8 mouse cellular contexts compared by ENCODE assay signal in the genomic region with DNA sequence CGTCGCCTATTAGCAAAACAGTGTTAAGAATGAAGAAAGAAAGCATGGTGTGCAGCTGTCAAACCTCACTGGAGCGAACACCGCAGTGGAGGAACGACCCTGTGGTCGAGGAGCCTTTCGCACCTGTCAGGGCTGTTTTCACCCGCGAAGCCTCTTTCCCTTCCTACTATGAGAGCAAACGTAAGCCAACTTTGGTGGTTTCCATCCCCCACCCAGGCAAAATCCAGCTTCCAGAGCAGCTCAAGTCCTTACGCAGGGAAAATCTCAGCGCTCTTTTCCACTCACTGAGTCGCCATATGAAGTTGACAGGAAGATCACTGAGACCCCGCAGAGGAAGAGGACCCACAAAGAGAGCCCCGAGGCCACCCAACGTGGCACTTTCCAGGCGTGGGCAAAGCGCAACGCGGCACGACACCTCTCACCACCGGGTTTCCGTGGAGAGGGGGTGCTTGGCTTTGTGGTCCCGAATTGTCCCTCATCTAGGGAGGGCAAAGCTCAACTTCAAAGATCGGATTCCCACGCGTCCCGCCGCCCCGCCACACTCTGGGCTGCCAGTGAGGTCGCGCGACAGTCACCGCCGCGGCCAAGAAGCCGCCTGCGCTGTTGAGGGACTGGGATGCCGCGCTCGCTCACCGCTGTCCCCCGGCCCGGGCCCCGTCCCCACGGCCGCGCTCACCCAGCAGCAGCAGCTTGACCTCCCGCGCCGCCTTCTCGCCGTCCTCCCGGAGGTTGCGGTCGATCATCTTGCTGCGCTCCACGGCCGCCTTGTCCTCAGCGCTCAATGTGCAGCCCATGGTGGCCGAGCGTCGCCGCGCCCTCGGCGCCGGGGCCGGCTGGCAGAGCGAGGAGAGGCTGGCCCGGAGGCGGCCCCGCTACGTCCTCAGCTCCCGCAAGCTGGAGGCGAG. TPM values are rescaled to one million over a fixed set of nuclear protein-coding genes. Genes with fewer than 3 reads are reported as not detected.
DNase-seq lines count a peak whose midpoint lies in the region; ATAC-seq and TF ChIP-seq lines count a peak whose summit lies in the region.

No protein-coding gene starts in this region.

- TF ChIP-seq CTCF in kidney, postnatal 0 days (IDR thresholded peaks at IDR 0.05; ENCODE audit: low read depth), result no peak

- H3K9ac ChIP-seq in embryonic facial prominence, embryonic 15.5 days, result peak overlapping the region; percentile 72
- H3K9ac ChIP-seq in heart, embryonic 12.5 days, result peak overlapping the region; percentile 90
- peak overlapping the region; percentile 84 for H3K9ac ChIP-seq in kidney, postnatal 0 days (ENCODE audit: low read depth, low read length)
- H3K9ac ChIP-seq in liver, embryonic 16.5 days (ENCODE audit: low read depth, low read length), result peak overlapping the region; percentile 5; the same call in 1 of the 2 replicates

- DNase-seq in CD4-positive helper T cell, adult 2 months (ENCODE audit: low read depth, low spot score), result peak; percentile 3
- DNase-seq in adrenal gland, postnatal 14 days, result peak; percentile 57
- DNase-seq in kidney, postnatal 0 days (ENCODE audit: low spot score), result peak; percentile 35
- peak; percentile 27 for DNase-seq in ovary, postnatal 14 days (ENCODE audit: low spot score)
- DNase-seq in spleen, postnatal 4 days (ENCODE audit: low spot score in 2 of 2), result no peak

- H3K4me3 ChIP-seq in embryonic facial prominence, embryonic 15.5 days (replicated peaks), result peak overlapping the region; percentile 79
- H3K4me3 ChIP-seq in heart, embryonic 12.5 days, result peak overlapping the region; percentile 93
- H3K4me3 ChIP-seq in kidney, postnatal 0 days (replicated peaks; ENCODE audit: low read depth, low read length), result peak overlapping the region; percentile 89
- peak overlapping the region; percentile 59 for H3K4me3 ChIP-seq in liver, embryonic 16.5 days (ENCODE audit: low read depth, low read length)

- peak overlapping the region; percentile 88 for H3K4me2 ChIP-seq in embryonic facial prominence, embryonic 15.5 days (replicated peaks)
- H3K4me2 ChIP-seq in heart, embryonic 12.5 days, result peak overlapping the region; percentile 87
- H3K4me2 ChIP-seq in kidney, postnatal 0 days (ENCODE audit: low read length), result peak overlapping the region; percentile 99
- H3K4me2 ChIP-seq in liver, embryonic 16.5 days (ENCODE audit: low read depth, low read length), result peak overlapping the region; percentile 75

- peaks cover 17% of the 10 kb centered on the region for H3K4me1 ChIP-seq in embryonic facial prominence, embryonic 15.5 days
- peaks cover 4% of the 10 kb centered on the region; the same call in 1 of the 2 replicates for H3K4me1 ChIP-seq in heart, embryonic 12.5 days (replicated peaks)
- no peaks in the 10 kb centered on the region for H3K4me1 ChIP-seq in kidney, postnatal 0 days (replicated peaks; ENCODE audit: insufficient read depth, low read length)
- no peaks in the 10 kb centered on the region for H3K4me1 ChIP-seq in liver, embryonic 16.5 days (ENCODE audit: control insufficient read depth, low read depth, low read length)

- peak; percentile 80 for ATAC-seq in embryonic facial prominence, embryonic 15.5 days (ENCODE audit: insufficient number of reproducible peaks, low FRiP score, low TSS enrichment, low read depth)
- ATAC-seq in heart, embryonic 12.5 days (ENCODE audit: insufficient number of reproducible peaks, low FRiP score), result peak; percentile 84
- ATAC-seq in kidney, postnatal 0 days (replicated peaks; ENCODE audit: low FRiP score, low read depth), result peak; percentile 84
- peak; percentile 47 for ATAC-seq in liver, embryonic 16.5 days (ENCODE audit: low read depth)

- peak overlapping the region; percentile 77 for H3K27ac ChIP-seq in embryonic facial prominence, embryonic 15.5 days (replicated peaks)
- H3K27ac ChIP-seq in heart, embryonic 12.5 days (ENCODE audit: poor library complexity, severe bottlenecking), result peak overlapping the region; percentile 78
- peak overlapping the region; percentile 81 for H3K27ac ChIP-seq in kidney, postnatal 0 days
- H3K27ac ChIP-seq in liver, embryonic 16.5 days (ENCODE audit: low read length), result no peak overlapping the region

- no peaks in the 10 kb centered on the region for H3K36me3 ChIP-seq in embryonic facial prominence, embryonic 15.5 days
- no peaks in the 10 kb centered on the region for H3K36me3 ChIP-seq in heart, embryonic 12.5 days
- no peaks in the 10 kb centered on the region for H3K36me3 ChIP-seq in kidney, postnatal 0 days (ENCODE audit: insufficient read depth, low read length)
- no peaks in the 10 kb centered on the region for H3K36me3 ChIP-seq in liver, embryonic 16.5 days (ENCODE audit: control insufficient read depth, insufficient read depth)

- no peaks in the 10 kb centered on the region for H3K9me3 ChIP-seq in embryonic facial prominence, embryonic 15.5 days (replicated peaks)
- H3K9me3 ChIP-seq in heart, embryonic 12.5 days (replicated peaks), result no peaks in the 10 kb centered on the region
- H3K9me3 ChIP-seq in kidney, postnatal 0 days (replicated peaks; ENCODE audit: low read length), result no peaks in the 10 kb centered on the region
- H3K9me3 ChIP-seq in liver, embryonic 16.5 days (replicated peaks; ENCODE audit: control insufficient read depth, low read length), result no peaks in the 10 kb centered on the region

- no peaks in the 10 kb centered on the region for H3K27me3 ChIP-seq in embryonic facial prominence, embryonic 15.5 days
- no peaks in the 10 kb centered on the region for H3K27me3 ChIP-seq in heart, embryonic 12.5 days (replicated peaks)
- H3K27me3 ChIP-seq in kidney, postnatal 0 days (ENCODE audit: insufficient read depth, low read length), result no peaks in the 10 kb centered on the region
- peaks cover 29% of the 10 kb centered on the region for H3K27me3 ChIP-seq in liver, embryonic 16.5 days (ENCODE audit: control insufficient read depth, insufficient read depth, low read depth, low read length)

- under 1% methylated on average over 73 of the region's 76 CpGs for WGBS in embryonic facial prominence, embryonic 15.5 days
- WGBS in heart, embryonic 12.5 days, result 1% methylated on average over 76 of the region's 76 CpGs
- under 1% methylated on average over 73 of the region's 76 CpGs for WGBS in kidney, postnatal 0 days
- WGBS in liver, embryonic 16.5 days (ENCODE audit: insufficient replicate concordance), result under 1% methylated on average over 74 of the region's 76 CpGs

RNA-seq across cellular contexts. Expression of gene Gnai1, which starts 0.5 kb away (rescaled TPM):
- 21.1 and 23.2 TPM in 2 replicates for total RNA-seq in adrenal gland, postnatal 14 days (2021)
- 46.2 and 47.4 TPM in 2 replicates for polyA plus RNA-seq in embryonic facial prominence, embryonic 15.5 days (2015; fragmentation: Nextera tagmentation; extraction: Ambion mirVana)
- polyA plus RNA-seq in heart, embryonic 12.5 days (2016; fragmentation: Nextera tagmentation; extraction: Ambion mirVana), result 32.4 and 33.7 TPM in 2 replicates
- polyA plus RNA-seq in kidney, postnatal 0 days (2015; fragmentation: Nextera tagmentation; extraction: Ambion mirVana), result 54.4 and 57.5 TPM in 2 replicates
- 1.6 and 1.8 TPM in 2 replicates for polyA plus RNA-seq in liver, embryonic 16.5 days (2015; fragmentation: Nextera tagmentation; extraction: Ambion mirVana)

Comparison
In these comparisons a context has a peak if more than half of its experiments do, and no peak if none do; other contexts are left out.
1. DNase-seq: peak in CD4-positive helper T cell, adult 2 months (single experiment), adrenal gland, postnatal 14 days (single experiment), kidney, postnatal 0 days (single experiment) and ovary, postnatal 14 days (single experiment); none in spleen, postnatal 4 days (0 of 2).
2. H3K9ac ChIP-seq: peak in every context shown above with its lines; median percentile 90 in heart, embryonic 12.5 days; 84 in kidney, postnatal 0 days; 72 in embryonic facial prominence, embryonic 15.5 days; 5 in liver, embryonic 16.5 days.
3. RNA of gene Gnai1, which starts 0.5 kb away (polyA plus RNA-seq): 54.4 to 57.5 TPM in kidney, postnatal 0 days, 46.2 to 47.4 TPM in embryonic facial prominence, embryonic 15.5 days and 32.4 to 33.7 TPM in heart, embryonic 12.5 days; 1.6 to 1.8 TPM in liver, embryonic 16.5 days; every median in the first group is over 10 times any median in the second.
4. Peak in every context shown above with its lines, with median percentiles within 50 percentile points of each other: ATAC-seq, H3K4me2 ChIP-seq and H3K4me3 ChIP-seq.